Mouse (Mus musculus): Measurements from ENCODE around the gene Gm5741.

The Gm5741 gene

DNA sequence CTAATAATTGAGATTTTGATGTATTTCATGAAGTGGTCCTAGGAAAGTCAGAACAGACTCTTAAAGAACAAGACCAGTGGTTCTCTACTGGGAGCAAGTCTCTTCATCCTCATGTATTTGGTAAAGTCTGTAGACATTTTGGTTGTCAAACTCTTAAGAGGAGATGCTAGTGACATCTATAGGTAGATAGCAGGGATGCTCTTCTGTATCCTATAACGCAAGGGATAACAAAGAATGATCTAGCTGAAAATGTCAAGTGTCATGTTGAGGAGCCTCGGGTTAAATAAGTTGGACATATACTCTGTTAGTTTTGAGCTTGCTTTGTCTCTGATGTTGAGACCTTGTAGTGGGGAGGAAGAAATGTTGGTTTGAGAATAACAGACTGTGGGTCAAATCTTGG, 39.9 kb downstream of the Gm5741 start:
- DNase-seq (ENCODE audit: low spot score in 2 of 2): no peak

DNA sequence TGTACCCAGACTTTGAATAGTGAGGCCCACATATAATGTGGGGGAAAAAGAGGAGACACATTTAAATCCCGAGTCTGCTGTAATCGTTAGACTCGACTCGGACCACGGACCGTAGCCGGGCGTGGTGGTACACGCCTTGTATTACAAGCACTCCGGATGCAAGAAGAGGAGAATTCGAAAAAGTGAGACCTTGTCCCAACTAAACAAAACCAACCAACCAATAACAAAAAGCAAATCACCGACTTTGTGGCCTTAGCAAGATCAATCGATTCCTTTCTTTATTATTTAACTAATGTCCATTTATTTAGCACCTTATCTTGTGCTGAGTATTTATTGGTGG, 40.3 kb downstream of the Gm5741 start:
- no peak for DNase-seq (ENCODE audit: low spot score in 2 of 2)

DNA sequence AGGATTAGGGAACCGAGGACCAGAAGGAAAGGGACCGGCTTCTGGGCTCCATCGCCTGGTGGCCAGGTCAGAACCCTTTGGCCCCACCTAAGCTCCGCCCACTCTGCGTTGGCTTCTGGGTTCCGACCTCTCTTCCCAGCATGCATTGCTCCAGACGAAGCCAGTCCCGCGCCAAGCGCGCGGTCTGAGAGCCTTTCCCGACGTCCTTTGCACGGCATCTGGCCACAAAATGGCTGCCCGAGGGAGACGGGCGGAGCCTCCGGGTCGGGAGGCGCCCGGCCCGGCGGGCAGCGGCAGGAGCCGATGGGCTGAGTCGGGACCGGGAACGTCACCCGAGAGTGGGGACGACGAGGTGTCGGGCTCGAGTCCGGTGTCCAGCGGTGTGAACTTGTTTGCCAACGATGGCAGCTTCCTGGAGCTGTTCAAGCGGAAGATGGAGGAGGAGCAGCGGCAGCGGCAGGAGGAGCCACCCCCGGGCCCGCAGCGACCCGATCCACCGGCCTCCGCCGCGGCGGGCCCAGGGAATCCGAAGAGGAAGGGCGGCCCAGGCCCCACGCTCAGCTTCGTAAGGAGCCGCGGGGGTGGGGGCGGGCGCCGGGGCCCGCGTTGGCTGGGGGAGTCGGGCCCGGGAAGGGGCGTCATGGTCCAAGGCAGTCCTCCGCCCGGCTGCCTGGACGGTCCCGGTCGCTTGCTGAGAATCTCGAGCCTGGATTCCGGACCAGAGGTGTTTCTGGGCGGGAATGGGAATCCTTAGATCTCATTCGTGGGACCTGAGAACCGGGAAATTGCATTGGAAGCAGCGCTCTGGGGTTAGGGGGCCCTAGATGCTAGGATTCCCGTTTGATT, 40.9 kb downstream of the Gm5741 start, which contains the start of gene Trir:
TSS of gene Trir (plus strand) at position 154 of the 846 bp plus-strand sequence.
- DNase-seq (ENCODE audit: low spot score in 2 of 2): peak; percentile 95 to 96

DNA sequence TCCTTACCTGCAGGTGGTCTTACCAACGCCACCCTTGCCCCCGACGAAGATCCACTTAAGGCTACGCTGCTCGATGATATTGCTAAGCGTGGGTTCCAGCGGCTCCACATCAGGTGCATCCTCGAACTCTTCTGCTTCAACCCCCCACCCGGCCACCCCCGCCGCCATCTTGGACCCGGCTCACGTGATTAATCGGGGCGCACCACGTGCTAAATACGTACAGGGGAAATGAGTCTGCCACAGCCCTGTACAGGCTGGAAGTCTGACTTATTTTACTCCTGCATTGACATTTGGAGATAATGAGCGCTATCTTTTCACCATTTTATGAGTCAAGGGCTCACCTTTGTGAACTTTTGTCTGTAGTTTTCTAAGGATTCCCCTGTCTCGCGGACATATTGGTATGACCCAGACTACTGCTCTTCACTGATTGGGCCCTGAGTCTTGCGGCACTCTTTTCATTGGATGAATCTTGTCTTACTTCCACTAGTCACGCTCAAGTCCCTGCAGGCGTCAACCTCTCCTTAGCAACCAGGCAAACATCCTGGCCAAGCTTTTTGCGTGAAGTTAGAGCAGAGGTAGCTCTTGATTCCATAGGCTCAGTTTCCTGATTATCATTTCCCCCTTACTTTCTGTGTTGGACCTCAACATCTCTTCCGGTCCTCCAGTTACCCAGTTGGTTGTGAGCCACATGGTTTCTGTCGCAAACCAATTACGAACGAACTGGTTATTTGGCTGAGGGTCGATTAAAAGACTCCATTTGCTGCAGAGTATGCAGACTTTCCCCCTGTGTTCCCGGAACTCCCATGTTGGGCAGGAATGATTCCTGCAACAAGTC, 42.5 kb downstream of the Gm5741 start, which contains the start of gene Asna1:
TSS of gene Asna1 (minus strand) at position 184 of the 835 bp plus-strand sequence.
- DNase-seq (ENCODE audit: low spot score in 2 of 2): peak; percentile 81 to 85

DNA sequence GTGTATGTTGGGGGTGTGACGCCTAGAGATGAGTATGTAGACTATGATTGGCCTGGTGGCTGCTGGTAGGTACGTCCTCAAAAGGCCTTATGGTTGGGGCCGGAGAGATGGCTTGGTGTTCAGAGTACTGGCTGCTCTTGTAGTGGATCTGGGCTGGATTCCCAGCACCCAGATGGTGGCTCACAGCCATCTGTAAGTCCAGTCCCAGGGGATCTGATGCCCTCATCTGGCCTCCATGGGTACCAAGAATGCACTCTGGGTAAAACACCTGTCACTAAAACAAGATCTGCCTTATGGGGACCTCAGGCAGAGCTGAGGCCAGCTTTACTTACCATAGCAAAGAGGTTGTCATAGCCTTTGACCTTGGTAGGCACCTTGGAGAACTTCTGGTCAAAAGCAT, 43.9 kb downstream of the Gm5741 start:
- DNase-seq (ENCODE audit: low spot score in 2 of 2): no peak

DNA sequence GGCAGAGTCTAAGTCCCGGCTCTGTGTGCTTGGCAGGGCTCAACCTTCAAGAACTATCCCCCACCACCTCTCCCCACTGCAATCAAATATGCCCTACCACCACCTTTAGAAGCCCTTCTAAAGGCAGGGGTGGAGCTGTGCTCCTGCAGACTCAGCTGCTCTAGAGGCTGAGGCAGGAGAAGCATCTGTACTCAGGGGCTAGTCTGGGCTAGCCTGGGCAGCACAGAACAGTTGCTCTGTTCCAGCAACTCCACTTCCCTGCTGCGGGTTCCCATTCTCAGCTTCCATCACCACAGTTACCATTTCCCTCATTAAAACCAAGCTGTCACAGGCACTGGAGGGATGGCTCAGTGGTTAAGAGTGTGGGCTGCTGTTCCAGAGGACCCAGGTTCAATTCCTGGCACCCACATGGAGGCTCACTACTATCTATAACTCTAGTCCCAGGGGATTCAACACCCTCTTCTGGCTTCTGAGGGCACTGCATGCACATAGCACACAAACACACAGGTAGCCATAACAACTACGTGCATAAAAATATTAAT, 46.2 kb downstream of the Gm5741 start:
- no peak for DNase-seq (ENCODE audit: low spot score in 2 of 2)

Data from right cerebral cortex, adult 2 months (tissue).